ENCODE assay signal across 8 mouse cellular contexts in genomic region chr3:46447481-46448265, GRCm38 (mm10). TPM values are rescaled to one million over a fixed set of nuclear protein-coding genes. Genes with fewer than 3 reads are reported as not detected.
A peak's percentile ranks its signal among the peaks of the same experiment; 100 is the strongest.
DNase-seq lines count a peak whose midpoint lies in the region; ATAC-seq and TF ChIP-seq lines count a peak whose summit lies in the region.

TSS of gene Pabpc4l (minus strand) at chr3:46448219.

- no peak for TF ChIP-seq CTCF in stomach, postnatal 0 days (IDR thresholded peaks at IDR 0.05; ENCODE audit: low read depth)

- no peak within 1 kb of the TSS for H3K27ac ChIP-seq in forebrain, embryonic 12.5 days
- peak within 1 kb of the TSS; percentile 95 for H3K27ac ChIP-seq in limb, embryonic 12.5 days
- no peak within 1 kb of the TSS for H3K27ac ChIP-seq in midbrain, embryonic 13.5 days
- H3K27ac ChIP-seq in stomach, postnatal 0 days (replicated peaks) = peak within 1 kb of the TSS; percentile 78

- intact Hi-C loops in heart, postnatal 10 days (cut with DNase I) = no loop called here

- TF ChIP-seq EP300 in stomach, postnatal 0 days (optimal IDR thresholded peaks at IDR 0.05) = no peak

- no peaks in the 10 kb centered on the region for H3K27me3 ChIP-seq in forebrain, embryonic 12.5 days
- H3K27me3 ChIP-seq in limb, embryonic 12.5 days = no peaks in the 10 kb centered on the region
- H3K27me3 ChIP-seq in midbrain, embryonic 13.5 days = no peaks in the 10 kb centered on the region
- H3K27me3 ChIP-seq in stomach, postnatal 0 days (ENCODE audit: control insufficient read depth, insufficient read depth, low read length) = no peaks in the 10 kb centered on the region

- peak within 1 kb of the TSS; percentile 65 for H3K9ac ChIP-seq in forebrain, embryonic 12.5 days
- peak within 1 kb of the TSS; percentile 84 for H3K9ac ChIP-seq in limb, embryonic 12.5 days (replicated peaks)
- peak within 1 kb of the TSS; percentile 77 for H3K9ac ChIP-seq in midbrain, embryonic 13.5 days (replicated peaks)
- H3K9ac ChIP-seq in stomach, postnatal 0 days (ENCODE audit: low read length) = peak within 1 kb of the TSS; percentile 80

- H3K9me3 ChIP-seq in forebrain, embryonic 12.5 days = no peaks in the 10 kb centered on the region
- H3K9me3 ChIP-seq in limb, embryonic 12.5 days = peaks cover 10% of the 10 kb centered on the region
- no peaks in the 10 kb centered on the region for H3K9me3 ChIP-seq in midbrain, embryonic 13.5 days
- no peaks in the 10 kb centered on the region for H3K9me3 ChIP-seq in stomach, postnatal 0 days (ENCODE audit: control insufficient read depth, low read length)

- DNase-seq in adrenal gland, adult (ENCODE audit: inconsistent age in 2 of 2, low spot score in 1 of 2) = peak; percentile 56 to 79
- no peak for DNase-seq in adrenal gland, adult 8-10 months
- peak; percentile 59 for DNase-seq in ZHBTc4 (ENCODE audit: low read depth, low spot score)
- peak; percentile 62 to 75 for DNase-seq in heart, postnatal 10 days
- peak; percentile 64 for DNase-seq in stomach, postnatal 0 days (ENCODE audit: low spot score)

- peak; percentile 90 for ATAC-seq in forebrain, embryonic 12.5 days (ENCODE audit: low FRiP score)
- peak; percentile 97 for ATAC-seq in limb, embryonic 12.5 days (ENCODE audit: insufficient number of reproducible peaks, insufficient read depth, low FRiP score, low TSS enrichment, low read depth)
- peak; percentile 94 for ATAC-seq in midbrain, embryonic 13.5 days
- ATAC-seq in stomach, postnatal 0 days (ENCODE audit: low FRiP score, low TSS enrichment) = peak; percentile 80

- H3K4me3 ChIP-seq in forebrain, embryonic 12.5 days (replicated peaks) = peak within 1 kb of the TSS; percentile 60
- H3K4me3 ChIP-seq in limb, embryonic 12.5 days (replicated peaks) = peak within 1 kb of the TSS; percentile 60
- H3K4me3 ChIP-seq in midbrain, embryonic 13.5 days (replicated peaks) = peak within 1 kb of the TSS; percentile 63
- H3K4me3 ChIP-seq in stomach, postnatal 0 days (ENCODE audit: low read depth, low read length) = peak within 1 kb of the TSS; percentile 66

- under 1% methylated on average over 37 of the region's 37 CpGs for WGBS in forebrain, embryonic 12.5 days
- WGBS in limb, embryonic 12.5 days = under 1% methylated on average over 37 of the region's 37 CpGs
- under 1% methylated on average over 34 of the region's 37 CpGs for WGBS in midbrain, embryonic 13.5 days
- WGBS in stomach, postnatal 0 days = under 1% methylated on average over 37 of the region's 37 CpGs

- H3K36me3 ChIP-seq in forebrain, embryonic 12.5 days (replicated peaks) = no peaks in the 10 kb centered on the region
- H3K36me3 ChIP-seq in limb, embryonic 12.5 days = peaks cover 11% of the 10 kb centered on the region
- H3K36me3 ChIP-seq in midbrain, embryonic 13.5 days = no peaks in the 10 kb centered on the region
- H3K36me3 ChIP-seq in stomach, postnatal 0 days (ENCODE audit: control insufficient read depth, insufficient read depth, low read length) = no peaks in the 10 kb centered on the region

- peak within 1 kb of the TSS; percentile 85 for H3K4me2 ChIP-seq in forebrain, embryonic 12.5 days
- peak within 1 kb of the TSS; percentile 61 for H3K4me2 ChIP-seq in limb, embryonic 12.5 days
- H3K4me2 ChIP-seq in midbrain, embryonic 13.5 days (replicated peaks) = peak within 1 kb of the TSS; percentile 96
- peak within 1 kb of the TSS; percentile 91 for H3K4me2 ChIP-seq in stomach, postnatal 0 days (replicated peaks; ENCODE audit: low read depth)

- no peaks in the 10 kb centered on the region for H3K4me1 ChIP-seq in forebrain, embryonic 12.5 days
- no peaks in the 10 kb centered on the region for H3K4me1 ChIP-seq in limb, embryonic 12.5 days (replicated peaks)
- H3K4me1 ChIP-seq in midbrain, embryonic 13.5 days (replicated peaks) = peaks cover 8% of the 10 kb centered on the region
- H3K4me1 ChIP-seq in stomach, postnatal 0 days (replicated peaks; ENCODE audit: control insufficient read depth, insufficient read depth) = no peaks in the 10 kb centered on the region

RNA-seq across cellular contexts. Expression of gene Pabpc4l, which starts in this region (rescaled TPM):
- 1 to 10 TPM; 3.3 to 4.4 (median 3.8) TPM for total RNA-seq in adrenal gland, adult 8-10 months (2022)
- 7.4 and 7.6 TPM in 2 replicates for polyA plus RNA-seq in forebrain, embryonic 12.5 days (2016; fragmentation: Nextera tagmentation; extraction: Ambion mirVana)
- total RNA-seq in heart, postnatal 10 days (2021) = 1 to 10 TPM; 1.9 to 4.5 TPM
- 24.9 and 27.5 TPM in 2 replicates for polyA plus RNA-seq in limb, embryonic 12.5 days (2016; fragmentation: Nextera tagmentation; extraction: Ambion mirVana)
- polyA plus RNA-seq in midbrain, embryonic 13.5 days (2015; fragmentation: Nextera tagmentation; extraction: Ambion mirVana) = 2.8 and 3.0 TPM in 2 replicates
- polyA plus RNA-seq in stomach, postnatal 0 days (2015; fragmentation: Nextera tagmentation; extraction: Ambion mirVana) = 3.5 and 3.8 TPM in 2 replicates

Comparison
In these comparisons a context has a peak if more than half of its experiments do, and no peak if none do; other contexts are left out.
1. H3K27ac ChIP-seq: peak in limb, embryonic 12.5 days (single experiment) and stomach, postnatal 0 days (single experiment); none in forebrain, embryonic 12.5 days (single experiment) and midbrain, embryonic 13.5 days (single experiment).
2. Peak in every context shown above with its lines, with median percentiles within 50 percentile points of each other: ATAC-seq, H3K4me2 ChIP-seq, H3K4me3 ChIP-seq and H3K9ac ChIP-seq.